13 mouse cellular contexts compared by ENCODE assay signal in genomic region chr6:114448888-114449287, GRCm38 (mm10). TPM values are rescaled to one million over a fixed set of nuclear protein-coding genes. Genes with fewer than 3 reads are reported as not detected.
DNase-seq lines count a peak whose midpoint lies in the region; ATAC-seq and TF ChIP-seq lines count a peak whose summit lies in the region.
"Had no signal": no experiment of that assay in that cellular context is flagged by ENCODE, and none has a peak within 500 bp of the region (broad histone marks: within the 10 kb centered on the region; RNA-seq: fewer than 3 reads in every experiment).

No protein-coding gene starts in this region.

- no peak overlapping the region for H3K4me2 ChIP-seq in heart, postnatal 0 days (ENCODE audit: low read depth, low read length)
- H3K4me2 ChIP-seq: heart, embryonic 15.5 days had no signal

- ATAC-seq in heart, postnatal 0 days (ENCODE audit: insufficient read depth, low read depth), result no peak
- no peak for ATAC-seq in CD4-positive, CD25-positive, alpha-beta regulatory T cell, adult 4 months

- no peaks in the 10 kb centered on the region for H3K9me3 ChIP-seq in heart, postnatal 0 days (replicated peaks; ENCODE audit: control insufficient read depth, low read length)
- H3K9me3 ChIP-seq: heart, embryonic 15.5 days had no signal

- no peak for TF ChIP-seq CTCF in C2C12 (IDR thresholded peaks at IDR 0.05; ENCODE audit: control insufficient read depth, insufficient read depth, insufficient read length)
- TF ChIP-seq CTCF in heart, postnatal 0 days (IDR thresholded peaks at IDR 0.05; ENCODE audit: low read depth), result no peak

- H3K4me3 ChIP-seq in C2C12 (ENCODE audit: insufficient read depth, poor library complexity, severe bottlenecking), result no peak overlapping the region
- no peak overlapping the region for H3K4me3 ChIP-seq in heart, postnatal 0 days (ENCODE audit: low read depth, low read length)
- H3K4me3 ChIP-seq: heart, embryonic 15.5 days had no signal

- no peak overlapping the region for H3K9ac ChIP-seq in heart, postnatal 0 days (replicated peaks; ENCODE audit: low read depth, low read length)
- H3K9ac ChIP-seq: heart, embryonic 15.5 days had no signal

- 48% methylated on average over 9 of the region's 9 CpGs for WGBS in heart, postnatal 0 days

- no peaks in the 10 kb centered on the region for H3K27me3 ChIP-seq in C2C12 (ENCODE audit: control insufficient read depth, insufficient read depth, insufficient read length)
- peaks cover 4% of the 10 kb centered on the region; the same call in 1 of the 2 replicates for H3K27me3 ChIP-seq in heart, postnatal 0 days (ENCODE audit: control insufficient read depth, insufficient read depth, low read length)

- DNase-seq in gastrocnemius, adult 18-20 months (ENCODE audit: low spot score), result peak; percentile 46
- no peak for DNase-seq in gastrocnemius, postnatal 25 days
- peak; percentile 11 for DNase-seq in heart, postnatal 0 days (ENCODE audit: low spot score)
- peak; percentile 54 to 86 for DNase-seq in left cerebral cortex, adult 8-10 months (ENCODE audit: low spot score in 2 of 2)
- no peak for DNase-seq in kidney, adult 9 months
- DNase-seq in embryo, embryonic 11 days, result no peak
- DNase-seq: cerebellum, adult 11 months; kidney, adult 18-20 months had no signal

- no peak for TF ChIP-seq EP300 in heart, postnatal 0 days (IDR thresholded peaks at IDR 0.05; ENCODE audit: low read depth)

- no peaks in the 10 kb centered on the region for H3K79me2 ChIP-seq in C2C12 (ENCODE audit: control insufficient read depth, insufficient read depth)

- H3K79me3 ChIP-seq in C2C12 (ENCODE audit: low read depth), result no peaks in the 10 kb centered on the region

- no peaks in the 10 kb centered on the region for H3K4me1 ChIP-seq in heart, postnatal 0 days (ENCODE audit: control insufficient read depth, insufficient read depth)
- H3K4me1 ChIP-seq: heart, embryonic 15.5 days had no signal

- no peak overlapping the region for H3K27ac ChIP-seq in heart, postnatal 0 days (ENCODE audit: low read depth)
- H3K27ac ChIP-seq: heart, embryonic 15.5 days had no signal

- H3K36me3 ChIP-seq in C2C12 (ENCODE audit: control insufficient read depth, insufficient read depth), result no peaks in the 10 kb centered on the region
- no peaks in the 10 kb centered on the region for H3K36me3 ChIP-seq in heart, postnatal 0 days (replicated peaks; ENCODE audit: control insufficient read depth, insufficient read depth, low read length)
- H3K36me3 ChIP-seq: heart, embryonic 15.5 days had no signal

- peak overlapping the region; percentile 48 for H3ac ChIP-seq in C2C12 (ENCODE audit: control insufficient read depth, insufficient read length, low read depth)

TF ChIP-seq in C2C12, 6 proteins besides CTCF, POLR2A, EP300 and RAD21:
- TF ChIP-seq FOSL1 (IDR thresholded peaks at IDR 0.05; ENCODE audit: insufficient read depth, low read length, poor library complexity, severe bottlenecking) (peak; percentile 30), MAX (IDR thresholded peaks at IDR 0.05) (peak; percentile 69), USF1 (IDR thresholded peaks at IDR 0.05; ENCODE audit: low read depth) (no peak)
TF ChIP-seq in C2C12: peak in this region for 2.

RNA-seq across cellular contexts. Expression of gene Hrh1, which starts 51.2 kb away (rescaled TPM):
- total RNA-seq in gastrocnemius, adult 18-20 months (2021), result under 1 TPM; 0.38 to 0.41 TPM
- total RNA-seq in gastrocnemius, postnatal 25 days (2021), result under 1 TPM; 0.13 to 0.64 TPM
- polyA plus RNA-seq in C2C12 (2012; fragmentation: generic; extraction: Trizol), result 0.55 TPM
- total RNA-seq in heart, postnatal 0 days (2014; rRNA removed; ENCODE audit: low replicate concordance), result not detected in 2 replicates
- polyA plus RNA-seq in heart, postnatal 0 days (2015; fragmentation: Nextera tagmentation; extraction: Ambion mirVana), result 0.04 TPM in 1 of 2 replicates, not detected in the other
- 10 to 100 TPM; 15.8 to 19.6 (median 17.2) TPM for total RNA-seq in left cerebral cortex, adult 8-10 months (2022)
- polyA plus RNA-seq in CD4-positive, CD25-positive, alpha-beta regulatory T cell, adult 4 months (2017; shearing (Covaris generic)), result not detected
- total RNA-seq: liver, adult 2 months had no signal
- polyA plus RNA-seq: stomach, embryonic 14.5 days had no signal

Comparison
In these comparisons a context has a peak if more than half of its experiments do, and no peak if none do; other contexts are left out.
1. DNase-seq: peak in gastrocnemius, adult 18-20 months (single experiment), heart, postnatal 0 days (single experiment) and left cerebral cortex, adult 8-10 months (2 of 2); none in gastrocnemius, postnatal 25 days (single experiment), kidney, adult 9 months (single experiment) and embryo, embryonic 11 days (single experiment).
2. RNA of gene Hrh1, which starts 51.2 kb away (total RNA-seq): 15.8 to 19.6 TPM in left cerebral cortex, adult 8-10 months; 0.13 to 0.64 TPM in gastrocnemius, postnatal 25 days, 0.38 to 0.41 TPM in gastrocnemius, adult 18-20 months and not detected in heart, postnatal 0 days; every median in the first group is over 10 times any median in the second.